Mouse (Mus musculus) monocyte, adult 2 months (primary cell): Measurements from ENCODE around the gene Tcta.
A peak's percentile ranks its signal among the peaks of the same experiment; 100 is the strongest.
"Not testable (repeated sequence)": the region's sequence is repeated elsewhere in the genome, so short reads cannot be mapped to it uniquely, and the experiment has no call there.

Source experiments
- DNase-seq, 2 experiments: peaks; one replicate each; pipeline ENCODE4 v3.0.0; 2022; ENCODE audit warnings: low spot score in 2 of 2, low read depth in 1 of 2

Gene Tcta

DNA sequence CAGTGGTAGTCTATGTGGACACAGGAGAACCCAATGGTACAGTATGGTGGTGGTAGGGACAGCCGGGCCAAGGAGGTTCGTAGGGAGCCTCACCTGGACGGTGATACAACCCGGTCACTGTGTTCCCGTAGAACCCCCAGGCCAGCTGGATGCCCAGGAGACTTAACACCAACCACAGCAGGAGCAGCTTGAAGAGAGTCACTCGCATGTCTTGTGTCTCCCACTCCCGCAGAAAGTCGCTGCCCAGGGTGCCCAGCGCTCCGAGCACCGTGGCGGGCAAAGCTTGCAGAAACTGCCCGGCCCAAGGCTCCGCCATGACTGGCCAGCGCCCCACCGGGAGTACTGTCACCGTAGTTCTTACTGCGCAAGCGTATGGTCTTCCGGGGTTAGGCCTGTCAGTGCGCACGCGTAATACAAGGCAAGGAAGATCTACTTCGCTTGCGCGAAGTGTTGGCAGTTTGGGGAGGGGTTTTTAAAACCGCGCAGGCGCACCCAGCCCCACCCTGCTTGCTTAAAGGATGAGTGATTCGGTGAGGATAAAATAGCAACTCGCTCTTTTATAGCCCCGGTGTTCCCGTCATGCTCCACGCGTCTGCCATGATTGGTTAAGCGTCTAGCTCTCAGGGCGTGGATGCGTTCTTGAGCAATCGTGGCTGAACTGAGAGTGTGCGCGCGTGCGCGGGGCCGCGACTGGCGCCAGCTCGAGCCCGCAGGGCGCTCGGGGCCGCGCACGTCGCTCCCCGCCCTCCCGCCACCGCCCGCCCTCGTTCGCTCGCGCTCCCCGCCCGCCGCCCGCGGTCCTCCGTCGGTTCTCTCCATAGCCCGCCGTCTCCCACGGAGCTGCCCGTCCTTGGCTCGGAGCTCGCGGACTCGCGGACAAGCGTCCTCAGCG is at the start of gene Tcta, which contains the start of gene Rhoa:
Gene Tcta, minus strand, starts transcription at position 532 of the 892 bp plus-strand sequence.
Gene Rhoa, plus strand, starts transcription at position 501 of the 892 bp plus-strand sequence.
- DNase-seq = peak; percentile 97 to 99

DNA sequence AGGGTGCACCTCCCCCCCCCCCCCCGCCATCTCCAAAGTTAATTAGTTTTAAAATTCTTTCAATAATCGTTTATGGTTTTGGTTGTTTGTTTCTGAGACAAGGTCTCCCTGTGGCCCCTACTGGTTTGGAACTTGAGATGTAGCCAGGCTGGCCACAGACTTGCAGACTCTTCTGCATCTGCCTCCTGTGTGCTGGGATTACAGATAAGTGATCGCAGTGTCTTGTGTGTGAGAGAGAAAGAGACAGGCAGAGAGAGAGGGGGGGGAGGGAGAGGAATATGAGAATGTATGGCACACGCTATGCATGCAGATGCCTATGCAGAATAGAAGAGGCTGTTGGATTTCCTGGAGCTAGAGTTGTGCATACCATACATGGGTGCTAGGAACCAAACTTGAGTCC is 43.8 kb upstream of the Tcta start:
- no peak for DNase-seq

DNA sequence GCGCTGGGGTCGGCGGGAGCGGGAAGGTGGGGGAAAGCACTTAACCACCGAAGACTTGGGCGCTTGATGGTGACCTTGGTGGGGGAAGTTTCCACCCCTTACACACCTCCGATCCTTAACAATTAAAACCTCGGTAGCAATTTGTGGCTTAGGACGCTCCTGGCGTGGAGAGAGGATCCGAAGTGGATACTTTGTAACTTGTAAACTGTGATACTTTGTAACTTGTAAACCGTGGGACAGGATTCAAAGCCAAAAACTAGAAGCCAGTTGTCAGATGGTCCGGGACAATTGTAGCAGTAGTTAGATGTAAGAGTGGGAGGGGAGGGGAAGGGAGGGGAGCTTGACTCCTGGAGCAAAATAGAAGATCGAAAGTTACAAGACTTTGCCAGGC is 42.3 kb upstream of the Tcta start:
- DNase-seq = no peak

DNA sequence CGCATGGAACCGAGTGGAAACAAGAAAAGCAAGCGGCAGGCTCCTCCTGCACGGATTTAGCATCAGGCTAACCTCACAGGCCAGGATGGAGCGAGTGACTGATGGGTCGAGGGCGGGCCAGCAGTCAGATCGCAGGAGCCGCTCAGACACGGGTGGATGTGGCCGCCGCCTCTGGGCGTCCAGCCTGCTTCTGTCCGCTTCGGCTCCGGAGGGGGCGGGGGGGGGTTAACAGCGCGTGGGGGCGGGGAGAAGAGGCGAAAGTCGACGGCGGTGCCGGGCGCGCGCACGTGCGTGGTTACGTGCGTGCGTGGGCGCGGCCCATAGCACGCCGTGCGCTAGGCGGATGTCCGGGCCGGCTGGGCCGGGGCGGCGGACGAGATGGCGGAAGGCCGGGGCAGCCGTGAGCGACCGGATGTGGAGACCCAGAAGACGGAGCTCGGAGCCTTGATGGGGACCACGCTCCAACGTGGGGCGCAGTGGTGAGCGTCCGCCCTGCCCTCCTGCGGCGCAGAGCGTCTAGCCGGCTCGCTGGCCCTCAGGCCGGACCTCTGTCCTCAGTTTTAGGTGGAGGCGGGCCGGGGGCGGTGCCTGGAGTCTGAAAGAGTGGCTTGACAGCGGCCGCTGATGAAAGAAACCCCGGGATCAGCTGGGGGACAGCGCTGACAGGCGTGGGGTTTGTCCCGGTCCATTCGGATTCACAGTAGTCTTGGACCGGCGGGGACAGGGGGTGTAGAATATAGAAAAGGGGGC is 41.8 kb upstream of the Tcta start, which contains the start of gene Usp4:
Gene Usp4, plus strand, starts transcription at position 314 of the 750 bp plus-strand sequence.
- DNase-seq = peak; percentile 44 to 76

DNA sequence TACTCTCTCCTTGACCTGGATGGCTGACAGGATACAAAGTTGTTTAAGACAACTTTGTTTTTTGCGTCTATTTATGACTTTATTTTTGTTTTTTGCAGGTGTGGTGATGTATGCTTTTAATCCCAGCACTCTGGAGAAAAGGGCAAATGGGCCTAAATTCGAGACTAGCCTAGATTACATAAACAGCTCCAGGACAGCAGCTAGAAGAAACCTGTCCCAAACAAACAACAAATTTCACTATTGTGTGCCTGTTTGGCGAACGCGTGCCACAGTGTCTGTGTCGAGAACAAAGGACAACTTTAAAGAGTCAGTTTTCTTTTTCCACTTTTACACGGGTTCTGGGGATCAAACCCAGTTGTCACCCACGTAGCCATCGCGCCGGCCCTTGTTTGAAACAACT is 41.1 kb upstream of the Tcta start:
- DNase-seq = no peak

DNA sequence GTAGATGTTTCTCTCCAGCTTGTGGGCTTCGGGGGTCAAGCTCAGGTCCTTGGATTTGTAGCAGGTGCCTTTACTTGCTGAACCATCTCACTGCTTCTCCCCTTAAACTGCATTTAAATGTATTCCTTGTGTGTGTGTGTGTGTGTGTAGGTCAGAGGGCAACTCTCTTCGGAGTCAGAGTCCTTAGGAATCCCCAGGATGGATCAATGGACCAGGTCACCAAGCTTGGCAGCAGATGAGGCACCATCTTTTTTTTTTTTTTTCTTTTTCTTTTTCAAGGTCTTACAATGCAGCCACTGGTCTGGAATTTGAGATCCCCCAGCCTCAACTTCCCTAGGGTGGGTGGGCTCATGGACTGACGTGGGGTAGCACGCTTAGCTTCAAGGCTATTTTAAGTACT is 38.5 kb upstream of the Tcta start:
- no peak for DNase-seq

DNA sequence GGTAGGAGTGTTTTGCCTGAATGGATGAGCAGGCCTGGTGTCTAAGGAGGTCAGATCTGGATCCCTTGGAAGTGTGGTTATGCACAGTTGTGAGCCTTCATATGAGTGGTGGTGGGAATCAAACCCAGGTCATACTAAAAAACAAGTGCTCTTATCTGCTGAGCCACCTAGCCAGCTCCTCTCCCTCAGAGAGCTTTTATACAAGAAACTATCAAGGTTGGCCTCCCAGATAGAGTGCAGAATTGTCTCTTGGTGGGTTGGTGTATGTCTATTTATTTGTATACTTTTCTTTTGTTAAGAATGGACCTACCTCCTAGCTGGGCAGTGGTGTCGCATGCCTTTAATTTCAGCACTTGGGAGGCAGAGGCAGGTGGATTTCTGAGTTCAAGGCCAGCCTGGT is 37.9 kb upstream of the Tcta start:
- DNase-seq = no peak

DNA sequence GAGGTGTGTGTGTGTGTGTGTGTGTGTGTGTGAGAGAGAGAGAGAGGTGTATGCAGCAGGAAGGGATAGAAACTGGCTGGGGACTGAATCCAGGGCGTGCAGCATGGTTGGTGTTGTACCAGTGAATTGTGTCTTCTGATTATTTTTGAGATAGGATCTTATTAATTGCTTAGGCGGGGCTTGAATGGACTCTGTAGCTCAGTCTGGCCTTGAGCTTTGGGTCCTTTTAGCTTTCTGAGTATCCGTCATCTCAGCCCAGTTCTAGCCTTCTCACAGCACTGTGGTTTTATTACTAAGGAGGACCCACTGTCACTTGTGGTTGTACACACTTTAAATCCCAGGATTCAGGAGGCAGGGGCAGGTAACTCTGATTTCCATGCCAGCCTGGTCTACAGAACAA is 37.4 kb upstream of the Tcta start:
- DNase-seq = no peak

DNA sequence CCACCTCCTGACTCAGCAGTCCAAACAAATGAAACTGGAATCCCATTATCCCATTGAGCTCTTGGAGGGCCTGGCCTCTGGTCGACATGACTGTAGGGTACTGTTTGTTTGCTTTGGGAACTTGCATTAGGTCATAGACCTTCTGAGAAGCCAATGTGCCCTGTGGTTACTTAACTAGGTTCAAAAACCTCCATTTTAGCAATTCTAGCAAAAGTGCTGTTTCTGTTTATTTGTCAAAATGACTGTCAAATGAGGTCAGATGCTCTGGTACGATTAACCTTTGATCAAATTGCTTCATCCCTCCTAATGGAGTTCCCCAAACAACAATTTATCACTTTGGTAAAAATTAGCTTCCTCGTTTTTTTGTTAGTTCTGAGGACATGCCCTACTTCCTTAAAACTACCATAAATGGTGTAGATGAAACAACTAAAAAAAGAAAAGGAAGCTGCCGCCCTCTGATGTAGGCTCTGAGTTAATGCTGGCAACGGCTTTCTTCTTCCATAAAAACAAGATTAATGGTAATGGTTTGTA is 36.4 kb upstream of the Tcta start:
- DNase-seq = peak; percentile 31

DNA sequence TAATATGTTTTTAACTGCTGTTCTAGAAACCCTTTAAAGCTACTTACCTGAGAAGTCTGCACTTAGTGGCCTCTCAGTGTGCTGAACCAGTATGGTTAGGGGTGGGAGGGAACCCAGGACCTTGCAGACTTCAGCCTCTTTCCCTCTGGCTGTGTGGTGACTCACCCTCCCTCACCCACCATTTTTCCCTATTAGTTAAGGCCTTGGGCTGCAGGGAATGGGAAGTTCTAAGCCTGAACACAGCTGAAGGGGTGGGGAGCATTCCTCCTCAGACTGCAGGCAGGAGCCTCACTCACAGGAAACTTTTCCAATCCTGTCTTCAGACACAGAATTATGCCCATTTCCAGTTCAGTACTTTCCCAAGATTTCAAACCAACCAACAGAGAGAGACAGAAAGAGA is 35.8 kb upstream of the Tcta start:
- no peak for DNase-seq

DNA sequence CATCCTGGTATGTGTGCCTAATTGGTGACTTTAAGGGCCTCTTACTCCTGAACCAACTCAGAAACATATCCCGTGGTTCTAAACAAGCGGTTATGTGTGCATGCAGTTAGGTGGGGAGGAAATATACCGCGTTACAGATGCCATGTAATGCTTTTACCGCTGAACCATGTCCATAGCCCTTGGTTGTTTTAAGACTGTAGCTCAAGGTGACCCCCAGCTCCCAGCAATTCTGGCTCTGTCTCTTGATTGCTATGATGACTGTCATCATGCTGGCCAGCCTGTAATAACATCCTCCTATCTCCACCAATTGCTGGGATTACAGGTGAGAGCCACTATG is 35.1 kb upstream of the Tcta start:
- DNase-seq = no peak

DNA sequence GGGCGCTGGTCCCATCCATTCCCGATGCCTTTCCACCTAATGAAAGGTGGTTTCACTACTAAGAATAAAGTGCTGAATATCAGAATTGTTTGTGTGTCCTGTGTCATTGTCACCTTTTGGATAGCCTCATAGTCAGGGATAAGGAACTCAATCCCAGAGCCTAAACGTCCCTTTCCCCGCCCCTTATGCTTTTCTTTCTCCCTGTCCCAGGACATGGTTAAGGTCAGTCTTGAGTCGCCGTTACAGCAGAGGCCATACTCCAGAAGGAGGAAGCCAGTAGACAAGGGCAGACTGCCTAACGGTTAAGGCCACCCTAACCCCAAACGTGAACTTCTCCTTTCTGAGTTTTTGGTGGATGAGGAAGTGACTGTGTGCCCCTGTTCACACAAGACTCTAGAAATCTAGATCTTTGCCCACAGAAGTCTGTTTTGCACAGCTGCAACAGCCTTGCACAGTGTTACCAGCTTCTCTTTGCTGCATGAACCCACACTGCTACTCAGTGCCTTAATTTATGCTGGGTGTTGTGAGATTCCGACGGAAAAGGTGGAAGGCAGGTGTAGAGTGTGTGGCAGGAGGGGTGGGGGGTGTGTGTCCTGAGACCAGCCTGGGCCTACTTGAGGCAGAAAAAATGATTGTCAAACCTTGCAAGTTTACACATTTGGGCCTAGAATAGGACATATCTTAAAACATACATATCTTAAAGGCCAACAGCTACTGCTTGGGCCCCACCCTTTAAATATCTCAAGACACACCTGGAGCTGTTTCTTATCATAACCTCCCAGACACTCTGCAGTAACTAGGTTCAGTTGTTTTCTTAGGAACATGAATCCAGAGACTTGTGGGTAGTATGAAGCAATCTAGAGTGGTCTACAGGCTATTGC is 34.5 kb upstream of the Tcta start:
- DNase-seq = peak; percentile 68 to 72

DNA sequence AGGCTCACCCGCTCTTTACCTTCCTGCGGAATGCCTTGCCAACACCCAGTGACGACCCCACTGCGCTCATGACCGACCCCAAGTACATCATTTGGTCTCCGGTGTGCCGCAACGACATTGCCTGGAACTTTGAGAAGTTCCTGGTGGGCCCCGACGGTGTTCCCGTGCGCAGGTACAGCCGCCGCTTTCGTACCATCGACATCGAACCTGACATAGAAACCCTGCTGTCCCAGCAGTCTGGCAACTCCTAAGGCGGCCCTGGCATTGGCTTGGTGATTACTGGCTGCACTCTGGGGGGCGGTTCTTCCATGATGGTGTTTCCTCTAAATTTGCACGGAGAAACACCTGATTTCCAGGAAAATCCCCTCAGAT is 33.9 kb upstream of the Tcta start:
- no peak for DNase-seq

DNA sequence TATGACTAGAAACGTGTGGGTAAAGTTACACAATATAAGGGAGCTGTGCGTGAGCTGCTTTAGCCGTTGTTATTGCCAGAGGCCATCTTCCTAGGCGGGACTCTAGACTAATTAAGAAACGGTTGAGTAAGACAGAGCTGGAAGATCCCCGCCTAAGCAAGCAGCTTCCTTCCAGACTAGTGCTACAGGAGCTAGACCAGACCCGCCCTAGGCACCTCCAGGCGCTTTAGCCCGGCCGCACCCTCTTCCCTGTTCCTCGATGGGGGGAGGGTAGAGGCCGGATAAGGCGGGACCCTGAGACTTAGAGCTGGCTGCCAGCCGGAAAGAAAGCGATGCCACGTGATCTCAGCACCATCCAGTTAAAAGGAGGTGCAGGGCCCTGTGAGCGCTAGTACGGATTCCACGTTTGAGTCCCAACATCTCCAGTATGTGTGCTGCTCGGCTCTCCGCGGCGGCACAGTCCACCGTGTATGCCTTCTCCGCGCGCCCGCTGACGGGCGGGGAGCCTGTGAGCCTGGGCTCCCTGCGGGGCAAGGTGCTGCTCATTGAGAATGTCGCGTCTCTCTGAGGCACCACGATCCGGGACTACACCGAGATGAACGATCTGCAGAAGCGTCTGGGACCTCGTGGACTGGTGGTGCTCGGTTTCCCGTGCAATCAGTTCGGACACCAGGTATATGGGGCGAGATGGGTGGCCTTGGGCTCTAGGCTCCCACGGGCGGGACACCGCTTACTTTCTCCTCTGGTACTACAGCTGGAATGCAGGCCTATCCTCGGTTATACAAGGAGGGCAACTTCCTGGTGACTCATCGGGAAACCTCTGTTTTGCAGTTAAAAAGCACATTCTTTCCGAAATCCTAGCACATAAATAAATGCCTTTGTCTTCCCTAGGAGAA is 33.2 kb upstream of the Tcta start, which contains the start of gene Gpx1:
Gene Gpx1, plus strand, starts transcription at position 18 of the 896 bp plus-strand sequence.
- peak; percentile 93 to 99 for DNase-seq

DNA sequence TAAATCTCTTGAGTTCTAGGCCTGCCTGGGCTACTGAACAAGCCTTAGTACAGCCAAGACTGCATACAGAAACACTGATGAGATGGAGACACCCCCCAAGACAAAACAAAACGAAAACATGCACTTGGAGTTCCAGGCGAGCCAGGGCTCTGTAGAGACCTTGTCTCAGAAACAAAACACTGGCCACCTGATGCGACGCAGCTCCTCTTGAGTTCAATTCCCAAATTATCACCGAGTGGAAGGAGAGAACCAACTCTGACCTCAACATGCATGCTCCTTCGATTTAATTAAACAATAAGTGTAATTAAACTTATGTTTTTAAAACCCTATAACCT is 32.6 kb upstream of the Tcta start:
- no peak for DNase-seq

DNA sequence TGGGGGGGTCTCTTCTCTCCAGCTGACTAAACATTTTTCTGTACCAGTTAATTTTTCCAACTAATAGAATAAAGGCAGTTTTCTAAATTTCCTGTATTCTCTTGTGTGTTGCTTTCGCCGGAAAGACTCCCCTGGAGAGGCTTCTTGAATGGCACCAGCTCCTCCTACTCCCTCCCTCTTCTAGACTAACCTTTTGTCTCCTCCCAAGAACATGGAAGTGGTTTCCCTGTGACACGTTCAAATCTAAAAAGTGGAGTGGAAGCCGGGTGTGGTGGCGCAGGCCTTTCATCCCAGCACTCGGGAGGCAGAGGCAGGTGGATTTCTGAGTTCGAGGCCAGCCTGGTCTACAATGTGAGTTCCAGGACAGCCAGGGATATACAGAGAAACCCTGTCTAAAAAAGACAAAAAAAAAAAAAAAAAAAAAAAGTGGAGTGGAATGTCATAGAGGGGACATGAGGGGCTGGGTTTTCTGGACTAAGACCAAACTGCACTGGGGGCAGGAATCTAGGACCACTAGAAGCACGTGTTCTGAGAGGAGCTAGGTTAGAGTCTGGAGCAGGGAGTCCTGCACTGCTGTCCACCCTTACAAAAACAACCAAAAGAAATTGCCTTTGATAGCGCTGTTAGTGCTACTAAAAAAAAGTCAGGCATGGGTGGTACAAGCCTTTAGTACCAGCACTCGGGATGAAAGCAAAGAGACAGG is 32.0 kb upstream of the Tcta start:
- no peak for DNase-seq

DNA sequence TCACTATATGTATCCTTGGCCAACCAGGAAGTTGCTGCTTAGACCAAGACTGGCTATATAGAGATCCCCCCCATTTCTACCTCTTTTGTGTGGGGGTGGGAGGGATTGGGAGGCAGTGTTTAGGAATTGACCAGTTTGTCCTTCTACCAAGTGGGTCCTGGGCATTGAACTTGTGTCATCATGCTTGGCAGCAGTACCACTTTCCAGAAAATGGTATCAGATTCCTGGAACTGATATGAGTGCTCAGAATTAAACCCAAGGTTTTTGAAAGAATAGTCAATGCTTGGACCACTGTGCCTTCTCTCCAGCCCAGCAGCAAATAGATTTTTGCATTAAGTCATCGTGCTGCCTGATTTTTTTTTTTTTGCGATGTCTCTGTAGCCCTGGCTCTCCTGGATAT is 19.9 kb upstream of the Tcta start:
- no peak for DNase-seq

DNA sequence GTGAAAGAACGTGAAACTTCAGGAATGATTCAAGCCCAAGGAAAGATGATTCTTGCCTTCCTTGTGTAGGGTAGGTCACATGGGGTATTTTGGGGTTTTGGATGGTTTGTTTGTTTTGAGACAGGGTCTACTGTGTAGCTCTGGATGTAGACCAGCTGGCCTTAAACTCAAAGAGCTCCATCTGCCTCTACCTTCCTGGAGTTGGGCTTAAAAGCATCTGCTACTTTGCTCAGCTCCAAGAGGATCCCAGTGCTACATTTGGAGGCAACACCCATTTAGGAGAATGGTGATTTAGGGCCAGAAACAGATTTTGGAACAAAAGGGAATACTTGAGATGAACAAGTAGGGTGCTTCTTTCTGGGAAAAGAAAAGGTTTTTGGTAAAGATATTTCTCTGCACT is 18.8 kb upstream of the Tcta start:
- no peak for DNase-seq

DNA sequence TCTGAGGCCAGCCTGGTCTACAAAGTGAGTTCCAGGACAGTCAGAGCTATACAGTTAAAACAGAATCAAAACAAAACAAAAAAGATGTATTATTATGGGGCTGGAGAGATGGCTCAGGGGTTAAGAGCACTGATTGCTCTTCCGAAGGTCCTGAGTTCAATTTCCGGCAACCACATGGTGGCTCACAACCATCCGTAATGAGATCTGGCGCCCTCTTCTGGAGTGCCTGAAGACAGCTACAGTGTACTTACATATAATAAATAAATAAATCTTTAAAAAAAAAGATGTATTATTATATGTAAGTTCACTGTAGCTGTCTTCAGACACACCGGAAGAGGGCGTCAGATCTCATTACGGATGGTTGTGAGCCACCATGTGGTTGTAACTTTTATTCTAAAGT is 16.1 kb upstream of the Tcta start:
- not testable (repeated sequence) for DNase-seq

DNA sequence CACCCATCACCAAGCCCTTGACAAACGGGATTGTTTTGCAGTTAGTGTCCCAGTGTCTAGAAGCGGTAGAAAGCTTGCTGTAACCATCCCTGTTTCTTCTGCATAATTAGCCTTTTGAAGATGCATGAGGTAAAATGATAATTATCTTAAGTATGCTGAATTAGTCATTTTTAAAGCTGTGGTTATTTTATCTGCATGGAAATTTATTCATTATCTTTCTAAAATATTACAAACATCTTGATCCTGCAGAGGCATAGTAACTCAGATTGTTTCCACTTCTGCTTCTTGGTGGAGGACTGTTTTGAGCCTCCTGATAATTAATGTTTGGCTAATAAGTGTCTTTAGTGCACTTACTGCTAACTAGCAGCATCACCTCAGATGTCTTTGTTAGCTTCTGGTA is 12.5 kb upstream of the Tcta start:
- no peak for DNase-seq
